Mouse (Mus musculus) right cerebral cortex, postnatal 14 days (tissue): Measurements from ENCODE around the gene T.
A peak's percentile ranks its signal among the peaks of the same experiment; 100 is the strongest.
"Not testable (repeated sequence)": the region's sequence is repeated elsewhere in the genome, so short reads cannot be mapped to it uniquely, and the experiment has no call there.

Experiments
- DNase-seq: peaks from one replicate; pipeline ENCODE4 v3.0.0; 2022

T gene

DNA sequence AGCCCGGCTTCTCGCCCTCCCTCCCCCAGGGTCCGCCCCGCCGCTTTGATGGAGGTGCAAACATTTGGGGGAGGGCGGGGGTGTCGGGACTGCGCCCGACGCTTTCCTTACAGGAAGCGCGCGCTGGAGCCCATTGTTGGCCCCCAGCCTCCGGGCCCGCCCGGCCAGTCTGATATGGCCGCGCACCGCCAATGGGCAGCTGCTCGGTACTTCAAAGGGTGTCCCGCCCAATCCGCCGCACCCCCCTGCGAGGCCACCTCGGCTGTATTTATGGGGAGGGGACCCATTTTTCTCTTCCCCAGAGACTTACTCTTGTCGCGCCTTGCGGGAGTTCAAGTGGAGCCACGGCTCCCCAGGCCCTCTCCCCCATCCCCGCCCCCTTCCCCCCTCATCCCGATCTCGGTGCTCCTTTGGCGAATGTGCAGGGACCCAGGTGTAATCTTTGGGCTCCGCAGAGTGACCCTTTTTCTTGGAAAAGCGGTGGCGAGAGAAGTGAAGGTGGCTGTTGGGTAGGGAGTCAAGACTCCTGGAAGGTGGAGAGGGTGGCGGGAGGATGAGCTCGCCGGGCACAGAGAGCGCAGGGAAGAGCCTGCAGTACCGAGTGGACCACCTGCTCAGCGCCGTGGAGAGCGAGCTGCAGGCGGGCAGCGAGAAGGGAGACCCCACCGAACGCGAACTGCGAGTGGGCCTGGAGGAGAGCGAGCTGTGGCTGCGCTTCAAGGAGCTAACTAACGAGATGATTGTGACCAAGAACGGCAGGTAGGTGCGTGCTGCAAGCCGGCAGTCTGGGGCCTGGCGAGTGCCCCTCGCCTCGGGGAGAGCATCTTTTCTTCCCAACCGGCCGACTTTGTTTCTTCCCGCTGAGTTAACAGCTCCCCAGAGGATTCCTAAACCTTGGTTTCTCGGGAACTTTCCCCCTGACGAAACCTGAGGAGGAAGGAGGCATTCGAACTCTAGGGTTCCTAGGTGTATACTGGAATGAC lies at the start of gene T:
Gene T (plus strand): TSS at position 446 of the 983 bp plus-strand sequence.
- no peak for DNase-seq

DNA sequence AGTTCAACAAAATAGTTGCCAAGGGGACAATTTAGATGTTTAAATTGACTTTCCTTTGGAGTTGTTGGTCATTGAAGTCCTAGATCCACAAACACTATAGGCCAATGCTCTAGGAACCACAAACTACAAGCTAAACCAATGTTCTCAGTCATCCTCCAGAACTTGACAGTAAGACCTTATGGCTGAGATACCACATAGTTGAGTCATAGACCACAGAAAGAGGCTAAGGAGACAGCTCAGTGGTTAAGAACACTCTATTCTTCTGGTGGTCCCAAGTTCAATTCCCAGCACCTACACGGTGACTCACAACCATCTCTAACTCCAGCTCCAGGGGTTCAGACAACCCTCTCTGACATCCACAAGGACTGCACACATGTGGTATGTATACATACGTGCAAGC lies 48.8 kb upstream of the T start:
- DNase-seq = no peak

DNA sequence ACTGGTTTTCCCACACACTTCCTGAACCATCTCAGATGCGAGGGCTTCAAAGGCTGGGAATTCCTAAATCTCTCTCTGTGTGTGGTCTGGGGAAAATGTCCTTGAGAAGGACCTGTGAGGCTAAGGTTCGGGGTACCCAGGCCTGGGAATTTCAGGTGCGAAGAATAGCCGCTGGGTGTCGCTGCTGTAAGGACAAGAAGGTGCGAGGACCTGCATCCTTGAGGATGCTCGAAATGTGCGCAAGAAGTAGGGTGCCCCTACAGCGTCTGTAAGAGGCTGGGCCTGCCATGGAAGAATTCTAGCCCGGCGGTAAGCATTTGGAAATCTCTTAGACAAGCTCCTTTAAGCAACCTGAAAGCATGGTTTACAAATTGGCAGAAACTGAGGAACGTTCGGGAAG lies 45.8 kb upstream of the T start:
- peak; percentile 65 for DNase-seq

DNA sequence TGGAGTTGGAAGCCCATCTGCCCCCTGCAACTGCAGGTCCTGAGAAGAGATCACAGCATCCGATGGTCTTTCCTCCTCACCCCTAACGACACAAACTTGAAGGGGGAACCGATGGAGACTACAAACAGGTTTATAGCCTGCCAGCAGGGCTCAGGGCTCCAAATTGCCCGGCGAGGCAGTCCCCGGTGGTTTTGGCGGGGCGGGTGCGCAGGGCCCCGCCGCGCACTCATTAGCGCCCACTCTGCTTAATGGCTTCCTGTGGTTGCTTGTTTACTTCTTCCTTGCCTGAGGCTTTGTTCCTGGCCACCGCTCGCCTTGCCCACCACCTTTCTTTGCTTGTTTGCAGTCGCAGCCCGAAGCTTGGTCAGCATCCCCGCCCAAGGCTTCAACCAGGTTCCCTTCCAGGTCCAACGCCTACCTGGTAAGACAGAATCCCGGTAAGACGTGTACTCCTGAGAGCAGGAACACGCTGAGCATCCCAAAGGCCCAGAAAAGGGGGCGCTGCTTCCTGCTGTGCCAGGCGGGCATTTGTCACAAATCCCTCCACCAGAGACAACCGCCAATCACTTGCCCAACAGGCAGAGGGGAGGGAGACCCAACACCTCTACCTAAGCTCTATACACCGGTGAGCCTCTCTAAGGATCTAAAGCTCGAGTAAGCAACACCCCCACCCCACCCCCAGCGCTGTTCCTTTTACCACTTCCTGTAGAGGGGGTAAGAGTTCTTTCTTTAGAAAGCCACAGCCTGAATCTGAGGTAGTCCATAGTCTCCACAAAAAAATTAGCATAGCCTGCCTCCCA lies 45.0 kb upstream of the T start:
- no peak for DNase-seq

DNA sequence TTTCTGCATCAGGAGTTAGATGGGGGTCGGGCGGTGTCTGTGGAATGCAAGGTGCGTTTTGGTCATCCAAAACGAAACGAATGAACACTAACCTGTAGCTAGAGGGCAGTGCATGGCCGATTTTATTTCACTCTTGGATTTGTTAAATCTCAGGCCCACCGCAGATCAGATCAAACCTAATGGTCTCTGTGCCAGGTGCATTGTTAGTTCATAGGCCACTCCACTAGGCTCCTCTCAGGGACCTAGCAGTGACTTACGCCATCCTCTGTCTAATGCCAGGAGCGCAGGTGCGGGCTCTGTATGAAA lies 44.5 kb upstream of the T start:
- DNase-seq = no peak

DNA sequence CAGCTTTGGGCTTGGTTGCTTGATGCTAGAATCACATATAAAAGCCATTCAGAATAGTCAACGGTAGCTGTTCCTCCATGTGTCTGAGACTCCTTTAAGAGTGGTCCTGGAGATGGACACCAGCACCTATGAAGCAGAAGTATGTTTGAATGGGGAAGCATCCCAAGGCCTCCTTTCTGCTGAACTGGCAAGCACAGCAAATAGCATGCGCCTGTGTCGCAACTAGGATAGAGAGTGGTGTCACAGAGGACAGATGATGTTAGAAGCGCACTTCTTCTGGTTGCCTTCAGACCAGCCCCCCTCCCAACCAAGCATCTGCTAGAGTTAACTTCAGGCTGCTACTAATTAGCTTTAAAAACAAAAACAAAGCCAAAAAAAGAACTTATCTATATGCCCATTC lies 43.7 kb upstream of the T start:
- no peak for DNase-seq

DNA sequence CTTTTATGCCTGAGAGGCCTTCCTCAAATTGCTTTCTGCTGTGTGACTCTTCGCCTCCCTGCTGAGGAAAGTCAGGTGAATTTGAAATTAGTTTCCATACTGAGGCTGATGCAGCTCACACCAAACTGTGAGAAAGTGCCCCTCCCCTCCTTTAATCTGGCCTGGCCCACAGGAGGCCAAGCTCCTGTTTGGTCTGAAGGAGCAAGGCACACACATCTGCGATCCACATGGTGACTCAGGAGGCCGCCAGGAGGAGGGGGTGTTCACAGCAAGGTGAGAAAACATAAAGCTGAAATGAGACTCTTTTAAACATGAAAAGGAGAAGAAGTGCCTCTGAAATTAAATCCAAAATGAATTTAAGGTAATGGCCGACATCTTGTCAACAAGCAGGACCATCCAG lies 37.9 kb upstream of the T start:
- no peak for DNase-seq

DNA sequence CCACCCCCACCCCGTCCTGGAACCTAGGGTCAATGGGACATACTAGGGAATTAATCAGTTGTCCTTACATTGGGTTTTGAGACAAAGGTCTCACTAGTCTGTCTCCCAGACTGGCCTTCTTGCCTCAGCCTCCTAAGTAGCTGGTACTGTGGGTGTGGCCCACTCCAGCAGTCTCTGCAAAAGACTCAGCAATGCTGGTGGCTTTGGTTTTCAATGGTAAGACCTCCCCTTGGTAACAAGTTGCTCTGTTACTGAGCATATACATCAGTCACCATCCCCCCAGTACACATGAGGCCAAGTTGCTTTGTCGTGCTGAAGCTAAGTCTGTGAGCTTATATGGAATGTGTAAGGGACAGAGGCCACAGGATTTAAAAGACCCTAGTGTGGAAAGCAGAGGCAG lies 36.3 kb upstream of the T start:
- no peak for DNase-seq

DNA sequence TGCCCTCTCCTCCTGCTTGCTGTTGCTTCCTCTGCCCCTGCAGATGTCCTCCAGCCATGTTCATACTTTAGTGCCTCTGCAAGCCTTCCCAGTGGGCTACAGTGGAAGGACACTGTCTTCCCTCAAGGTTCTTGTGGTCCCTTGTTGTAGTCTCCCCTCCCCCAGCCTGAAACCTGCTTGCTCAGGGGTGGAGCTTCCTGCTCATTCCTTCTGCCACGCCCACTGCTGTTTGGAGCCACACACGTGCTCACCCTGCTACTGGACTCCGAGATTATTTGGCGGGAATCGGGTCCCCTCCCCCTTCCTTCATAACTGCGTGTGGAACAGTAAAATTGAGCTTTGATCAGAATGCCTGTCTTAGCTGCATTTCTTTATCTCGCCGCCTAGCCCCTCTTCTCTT lies 30.3 kb upstream of the T start:
- DNase-seq = not testable (repeated sequence)

DNA sequence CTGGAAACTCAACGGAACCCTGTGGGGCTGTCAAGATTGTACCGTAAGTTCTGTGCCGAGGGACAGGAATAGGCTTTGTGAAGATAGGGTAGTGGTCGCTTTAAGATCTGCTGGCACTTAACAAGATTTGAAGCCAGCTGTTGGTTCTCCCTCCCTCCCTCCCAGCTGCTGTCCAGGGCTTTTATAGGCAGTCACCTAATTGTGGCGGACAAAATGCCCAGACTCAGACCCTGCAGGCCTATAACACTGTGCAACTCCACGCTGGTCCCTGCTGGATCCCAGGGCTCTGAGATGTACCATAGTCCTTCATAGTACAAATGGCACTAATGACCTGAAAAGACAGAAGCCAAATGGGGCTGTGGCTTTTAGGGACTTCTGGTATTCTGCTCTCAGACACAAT lies 27.9 kb upstream of the T start:
- no peak for DNase-seq

DNA sequence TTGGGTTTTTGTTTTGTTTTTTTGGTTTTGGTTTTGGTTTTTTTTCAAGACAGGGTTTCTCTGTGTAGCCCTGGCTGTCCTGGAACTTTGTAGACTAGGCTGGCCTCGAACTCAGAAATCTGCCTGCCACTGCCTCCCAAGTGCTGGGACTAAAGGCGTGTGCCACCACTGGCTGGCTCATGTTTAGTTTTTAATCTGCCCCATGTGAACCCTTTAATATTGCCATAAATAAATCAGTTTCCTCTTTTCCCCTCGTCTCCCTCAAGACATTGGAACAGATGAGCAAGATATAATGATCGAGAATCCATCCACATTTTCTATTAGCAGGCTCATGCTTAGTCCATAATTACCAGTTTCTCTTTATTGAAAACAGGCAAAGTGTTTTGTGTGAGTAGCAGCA lies 26.2 kb upstream of the T start:
- DNase-seq = not testable (repeated sequence)

DNA sequence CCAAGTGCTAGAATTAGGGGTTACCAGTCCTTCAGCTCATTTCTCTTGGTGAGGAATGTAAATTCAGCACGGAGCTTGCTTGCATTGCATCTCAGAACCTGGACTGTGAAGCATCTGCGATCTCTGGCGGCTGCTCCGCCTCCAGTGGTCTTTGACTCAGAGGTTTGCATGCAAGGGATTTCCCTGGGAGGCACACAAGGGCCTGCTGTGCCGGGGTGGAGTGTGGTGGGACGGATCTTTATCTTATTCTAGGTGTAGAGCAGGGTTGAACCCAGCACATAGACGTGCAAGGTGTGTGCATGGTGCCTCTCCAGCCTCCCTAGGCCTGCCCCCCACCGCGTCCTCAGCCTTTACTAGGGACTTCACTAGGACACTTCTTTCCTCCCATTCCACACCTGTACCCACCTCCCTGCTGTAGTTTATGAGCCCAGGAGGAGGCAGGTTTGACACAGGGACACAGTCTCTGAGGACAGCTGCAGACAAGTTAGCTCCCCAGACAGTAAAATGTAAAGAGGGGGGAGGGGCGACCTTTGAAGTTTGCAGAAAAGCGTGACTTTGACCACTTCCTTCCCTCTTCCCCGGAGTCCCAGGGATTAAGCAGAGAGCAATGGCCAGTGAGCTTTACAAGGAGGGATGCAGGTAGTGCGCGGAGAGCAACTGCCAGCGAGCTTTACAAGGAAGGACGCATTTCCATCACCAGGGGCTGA lies 25.5 kb upstream of the T start:
- DNase-seq = no peak

DNA sequence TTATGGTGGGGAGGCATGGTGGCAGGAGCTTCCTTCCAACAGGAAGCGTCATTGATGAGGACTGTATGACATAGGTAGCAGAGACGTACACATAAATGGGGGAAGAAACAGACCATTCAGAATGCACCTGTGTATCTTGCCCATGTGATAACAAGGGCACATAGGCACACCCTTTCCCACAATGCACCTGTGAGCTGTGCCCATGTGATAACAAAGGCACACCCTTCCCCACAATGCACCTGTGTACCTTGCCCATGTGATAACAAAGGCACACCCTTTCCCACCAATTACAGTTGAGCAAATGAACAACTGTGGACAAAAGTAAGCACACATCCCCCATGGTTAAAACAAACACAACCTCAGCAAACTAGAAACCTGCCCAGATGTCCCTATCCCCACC lies 23.9 kb upstream of the T start:
- DNase-seq = no peak

DNA sequence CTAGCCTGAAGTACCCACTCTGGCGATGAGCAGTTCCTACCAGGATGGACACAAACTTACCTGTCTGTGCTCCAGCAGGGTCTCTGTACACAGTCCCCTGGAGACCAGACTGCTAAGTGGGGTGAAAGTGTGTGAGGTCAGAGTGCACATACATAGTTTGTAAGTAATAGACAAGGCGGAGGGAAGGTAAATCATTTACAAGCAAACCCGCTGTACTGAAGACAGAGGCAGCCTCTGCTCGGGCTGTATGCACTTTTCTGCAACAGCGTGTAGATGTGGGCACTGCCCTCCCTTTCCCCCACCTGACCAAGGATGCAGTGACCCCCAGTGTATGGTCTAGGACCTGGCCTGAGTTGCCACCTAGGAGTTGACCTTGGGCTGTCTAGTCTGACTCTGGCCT lies 20.6 kb upstream of the T start:
- DNase-seq = no peak

DNA sequence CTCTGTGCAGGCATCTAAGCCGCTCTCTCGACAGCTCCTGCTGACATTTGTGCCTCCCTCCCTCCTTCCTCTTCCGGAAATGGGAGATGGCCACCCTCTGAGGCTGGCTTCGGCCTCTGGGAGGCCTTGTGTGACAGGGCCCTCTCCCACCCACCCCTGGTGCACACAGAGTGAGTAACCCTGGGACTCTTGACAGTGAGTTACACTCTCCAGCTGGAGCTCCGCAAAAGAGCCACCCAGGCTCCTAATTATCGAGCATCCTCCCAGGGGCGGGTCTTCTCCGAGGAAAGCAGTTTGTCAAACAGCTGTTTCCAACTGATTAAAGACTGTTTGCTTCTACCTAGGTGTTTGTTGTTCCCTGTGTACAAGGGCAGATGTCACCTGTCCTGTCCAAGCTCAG lies 18.7 kb upstream of the T start:
- DNase-seq = no peak

DNA sequence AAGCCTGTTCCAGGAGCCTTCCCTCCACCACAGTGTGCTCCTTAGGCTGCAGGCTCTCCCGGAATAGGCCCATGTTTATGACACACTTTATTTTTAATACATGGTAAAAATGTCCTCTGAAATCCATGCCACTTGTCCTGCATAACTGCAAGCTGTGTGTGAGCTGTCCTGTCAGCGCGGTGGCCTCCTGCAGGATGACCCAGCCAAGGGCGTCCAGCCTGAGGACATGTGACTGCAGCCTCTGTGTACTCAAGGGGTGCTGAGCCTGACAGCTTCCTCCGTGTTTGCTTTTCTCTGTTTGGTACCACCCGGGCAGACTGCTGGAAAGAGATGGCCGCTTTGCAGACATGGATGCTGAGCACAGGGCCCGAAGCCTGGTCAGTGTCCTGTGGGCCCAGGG lies 17.4 kb upstream of the T start:
- no peak for DNase-seq

DNA sequence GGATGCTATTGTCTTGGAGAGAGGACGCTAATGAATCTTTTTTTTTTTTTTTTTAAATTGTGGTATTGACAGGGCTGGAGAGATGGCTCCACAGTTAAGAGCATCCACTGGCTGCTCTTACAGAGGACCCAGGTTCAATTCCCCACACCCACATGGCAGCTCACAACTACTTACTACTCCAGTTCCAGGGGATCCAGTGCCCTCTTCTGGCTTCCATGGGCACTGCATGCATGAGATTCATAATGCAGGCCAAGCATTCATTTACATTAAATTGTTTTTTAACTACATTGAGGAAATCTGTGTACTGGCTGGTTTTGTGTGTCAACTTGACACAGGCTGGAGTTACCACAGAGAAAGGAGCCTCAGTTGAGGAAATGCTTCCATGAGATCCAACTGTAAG lies 13.5 kb upstream of the T start:
- no peak for DNase-seq

DNA sequence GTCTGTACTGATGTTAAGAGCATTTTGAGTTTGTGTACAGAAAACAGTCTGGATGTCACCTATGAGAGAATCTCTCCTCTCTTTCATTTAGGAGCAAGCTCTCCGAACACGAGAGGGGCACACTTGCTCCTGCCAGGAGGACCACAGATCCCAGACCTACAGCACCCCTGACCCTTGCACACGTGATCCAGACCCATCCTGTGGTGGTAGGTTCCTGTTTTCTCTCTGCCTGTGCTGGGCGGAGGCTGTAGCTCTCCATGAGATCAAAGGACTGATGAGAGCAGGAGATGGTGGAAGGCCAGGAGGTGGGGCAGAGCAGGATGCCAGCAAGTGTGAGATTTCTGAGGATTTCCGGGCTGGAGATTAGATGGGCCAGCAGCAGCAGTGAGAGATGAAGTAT lies 12.7 kb upstream of the T start:
- no peak for DNase-seq

DNA sequence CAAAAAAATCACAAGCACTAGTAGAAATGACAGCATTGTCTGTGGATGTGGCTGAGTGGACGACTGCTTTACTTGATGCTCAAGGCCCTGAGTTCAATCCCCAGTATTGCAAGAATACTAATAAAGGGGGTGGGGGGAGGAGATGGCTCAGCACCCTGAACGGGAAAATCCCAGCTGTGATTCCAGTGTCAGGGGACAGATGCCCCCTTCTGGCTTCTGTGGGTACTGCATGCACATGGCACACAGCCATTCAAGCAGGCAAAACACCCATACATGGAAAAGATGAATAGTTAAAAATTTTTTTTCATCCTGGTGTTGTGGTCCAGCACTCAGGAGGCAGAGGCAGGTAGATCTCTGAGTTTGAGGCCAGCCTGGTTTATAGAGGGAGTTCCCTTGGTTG lies 10.9 kb upstream of the T start:
- no peak for DNase-seq

DNA sequence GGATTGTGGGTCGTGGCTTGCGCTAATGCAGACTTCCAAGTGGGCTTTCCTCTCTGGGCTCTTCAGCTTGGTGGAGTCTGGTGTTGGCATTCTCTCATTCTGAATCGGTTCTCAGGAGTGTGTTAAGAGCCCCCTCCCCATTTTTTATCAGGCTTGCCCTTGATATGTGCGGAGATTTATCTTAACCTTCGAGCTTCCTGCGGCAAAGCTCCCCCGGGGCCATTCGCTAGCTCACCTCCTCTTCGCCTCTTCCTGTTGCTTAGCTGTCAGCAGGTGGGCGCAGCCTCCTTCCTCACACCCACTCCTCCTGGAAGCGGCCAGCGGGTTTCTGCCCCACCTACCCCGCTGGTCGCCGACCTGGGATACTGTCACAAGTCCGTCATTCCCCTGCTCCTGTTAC lies 4.8 kb upstream of the T start:
- no peak for DNase-seq

DNA sequence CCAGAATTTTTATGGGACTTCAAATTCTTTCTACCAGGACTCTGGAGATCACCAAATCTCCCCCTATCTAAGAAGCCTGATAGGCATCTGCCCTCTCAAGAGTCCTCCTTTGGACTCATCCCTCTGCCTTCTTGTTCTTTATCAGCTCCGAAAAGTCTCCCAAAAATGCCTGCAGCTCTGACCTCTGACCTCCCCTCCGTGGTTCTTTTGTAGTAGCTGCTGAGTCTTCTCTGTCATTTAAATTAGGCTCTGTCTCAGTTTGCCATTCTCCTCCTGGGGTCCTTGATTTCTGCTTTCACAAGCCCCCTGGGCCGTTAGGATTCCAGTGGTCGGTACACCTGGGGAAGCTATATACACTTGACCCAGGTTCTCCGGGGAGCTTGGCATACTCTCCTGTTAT lies 4.3 kb upstream of the T start:
- DNase-seq = no peak

DNA sequence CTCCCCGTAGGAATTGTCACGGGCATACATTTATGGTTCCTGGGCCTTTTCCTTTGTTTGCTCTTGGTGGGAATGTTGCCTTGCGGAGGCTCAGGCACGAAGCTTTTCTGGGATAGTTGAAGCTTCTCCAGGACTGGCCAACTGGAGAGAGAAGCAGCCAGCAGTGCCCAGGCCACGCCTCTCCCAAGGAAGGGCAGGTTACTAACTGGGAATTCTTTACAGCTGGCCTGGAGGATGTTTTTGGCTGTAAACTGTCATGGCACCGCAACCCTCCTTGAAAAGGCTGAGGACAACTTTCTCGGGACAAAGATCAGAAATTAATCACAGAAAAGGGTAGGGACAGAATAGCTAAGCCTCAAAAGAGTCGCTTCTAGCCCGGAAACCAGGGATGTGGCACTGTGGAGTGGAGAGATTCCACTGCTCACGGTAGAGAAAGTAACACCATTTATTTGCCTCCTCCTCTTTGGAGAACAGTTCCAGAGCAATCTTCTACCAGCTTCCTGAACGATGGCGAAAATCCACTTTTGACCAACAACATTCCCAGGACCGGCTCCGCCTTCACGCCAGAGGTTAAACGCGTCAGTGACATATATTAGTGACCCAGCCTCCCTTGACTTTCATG lies 1.9 kb upstream of the T start:
- DNase-seq = no peak
